Mouse (Mus musculus) thymus, postnatal 10 days (tissue): Measurements from ENCODE around the gene D630003M21Rik.

ENCODE experiments used
- DNase-seq, 2 experiments: peaks; one replicate each; pipeline ENCODE4 v3.0.0; 2021; ENCODE audit warnings: low spot score in 2 of 2

Gene D630003M21Rik

GRCm38 (mm10) chr2:158141690-158142440, 87.2 kb downstream of the D630003M21Rik start:
- DNase-seq = no peak

GRCm38 (mm10) chr2:158141271-158141670, 87.8 kb downstream of the D630003M21Rik start:
- DNase-seq = no peak

- no peak for DNase-seq
Measured at GRCm38 (mm10) chr2:158140664-158141063, 88.4 kb downstream of the D630003M21Rik start.

- DNase-seq = no peak
Measured at GRCm38 (mm10) chr2:158139628-158140027, 89.4 kb downstream of the D630003M21Rik start.

DNA sequence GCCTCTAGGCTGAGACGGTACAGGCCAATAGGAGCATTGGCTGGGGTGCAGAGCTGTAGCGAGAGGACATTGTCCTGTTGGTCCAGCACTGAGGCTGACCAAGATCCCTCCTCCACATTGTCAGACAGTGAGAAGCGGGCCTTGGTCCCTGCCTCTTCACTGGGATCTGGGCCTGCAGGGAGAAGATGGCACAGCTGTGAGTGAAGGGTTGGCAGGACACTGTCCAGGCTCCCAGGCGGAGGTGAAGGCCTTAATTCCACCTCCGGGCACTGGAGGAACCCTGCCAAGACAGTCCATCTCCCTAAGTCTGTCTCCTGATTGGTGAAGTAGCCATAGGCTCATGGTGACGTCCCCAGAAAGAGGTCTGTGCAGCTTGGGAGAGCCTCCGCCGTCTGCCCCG, 90.2 kb downstream of the D630003M21Rik start:
- no peak for DNase-seq

- no peak for DNase-seq
Measured at GRCm38 (mm10) chr2:158137771-158138170, 91.3 kb downstream of the D630003M21Rik start.

DNA sequence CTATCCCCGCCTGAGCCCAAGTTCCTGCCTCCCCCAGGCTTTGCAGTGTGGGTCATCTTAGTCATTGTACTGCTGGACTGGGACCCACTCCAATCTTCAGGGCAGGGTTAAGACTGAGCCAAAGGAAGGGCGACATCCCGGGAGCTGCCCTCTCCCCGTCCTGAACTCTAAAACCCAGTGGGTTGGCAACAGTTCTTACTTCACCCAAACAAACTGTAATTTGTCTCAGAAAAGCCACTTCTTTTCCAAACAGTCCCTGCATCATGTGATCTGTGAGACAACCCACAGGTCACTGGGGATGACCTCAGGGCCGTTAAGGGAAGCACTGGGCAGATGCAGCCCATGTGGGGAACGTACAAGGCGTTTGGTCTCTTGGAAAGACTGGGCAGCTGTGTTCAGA, 92.8 kb downstream of the D630003M21Rik start:
- DNase-seq = no peak

DNA sequence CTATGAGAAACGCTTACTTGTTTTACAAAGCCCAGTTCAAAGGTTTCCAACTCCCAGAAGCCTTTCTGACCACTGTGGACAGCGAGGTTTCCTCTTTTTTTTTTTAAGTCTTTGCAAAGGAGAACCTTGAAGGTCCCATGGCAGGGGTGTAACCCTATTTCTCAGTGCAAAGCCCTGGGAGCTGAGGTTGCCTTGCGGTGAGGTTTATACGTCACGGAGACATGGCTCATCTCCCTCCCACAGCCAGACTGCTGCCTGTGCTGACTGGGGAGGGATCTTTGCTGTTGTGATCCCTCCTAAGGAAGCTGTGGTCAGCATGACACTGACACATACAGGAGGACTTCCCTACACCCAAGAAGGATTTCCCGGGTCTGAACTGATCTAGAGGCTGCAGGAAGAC, 96.0 kb downstream of the D630003M21Rik start:
- DNase-seq = no peak
